Mouse (Mus musculus) thymus, postnatal 25 days (tissue): Measurements from ENCODE around the gene Gm43518.

Experiments used
- DNase-seq: peaks from one replicate; pipeline ENCODE4 v3.0.0; 2022

The Gm43518 gene

DNA sequence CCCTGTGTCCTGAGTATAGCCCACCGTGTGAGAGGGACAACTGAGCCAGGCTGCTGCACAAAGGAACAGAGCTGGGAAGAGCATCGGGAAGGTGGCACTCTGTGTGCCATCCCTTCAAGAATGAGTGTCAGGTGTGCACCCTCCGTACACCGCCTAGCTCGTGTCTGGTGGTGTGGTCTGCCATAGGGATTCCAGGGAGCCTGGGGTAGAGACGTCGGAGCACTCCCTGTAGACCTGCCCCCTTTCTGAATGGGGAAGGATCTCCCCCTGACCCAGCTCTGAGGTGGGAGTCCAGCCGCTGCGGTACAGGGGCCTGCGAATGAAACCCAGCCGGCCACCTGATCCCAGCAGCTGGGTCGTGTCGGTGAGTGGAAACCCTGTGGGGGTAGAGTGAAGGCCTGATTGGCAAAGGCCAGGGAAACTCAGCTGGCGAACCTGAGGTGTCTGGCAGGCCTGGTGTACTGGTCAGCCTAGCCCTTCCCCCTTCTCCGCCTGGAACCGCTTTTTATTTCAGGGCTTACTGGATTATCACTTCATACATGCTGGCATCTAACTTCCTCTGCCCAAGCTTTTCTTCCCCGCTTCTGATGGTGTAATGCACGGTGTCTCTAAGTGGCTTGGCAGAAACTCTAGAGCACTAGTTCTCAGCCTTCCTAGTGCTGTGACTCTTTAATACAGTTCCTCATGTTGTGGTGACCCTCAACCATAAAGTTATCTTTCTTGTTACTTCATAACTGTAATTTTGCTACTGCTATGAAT is 52.2 kb downstream of the Gm43518 start:
- DNase-seq = no peak

DNA sequence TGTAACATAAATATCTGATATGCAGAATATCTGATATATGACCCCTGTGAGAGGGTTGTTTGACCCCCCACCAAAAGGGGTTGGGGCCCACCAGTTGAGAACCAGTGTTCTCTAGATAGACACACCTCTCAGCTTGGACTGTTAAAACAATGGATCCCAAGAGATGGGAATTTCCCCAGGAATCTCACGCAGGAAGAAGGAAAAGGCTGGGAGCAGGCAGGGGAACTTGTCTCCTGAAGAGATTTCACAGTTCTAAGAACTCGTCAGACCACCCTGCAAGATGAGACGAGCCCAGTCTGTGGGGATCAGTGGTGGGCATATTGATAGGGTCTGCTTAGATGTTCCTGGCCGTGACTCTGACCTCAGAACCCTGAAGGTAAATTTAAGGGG is 52.8 kb downstream of the Gm43518 start:
- DNase-seq = no peak

DNA sequence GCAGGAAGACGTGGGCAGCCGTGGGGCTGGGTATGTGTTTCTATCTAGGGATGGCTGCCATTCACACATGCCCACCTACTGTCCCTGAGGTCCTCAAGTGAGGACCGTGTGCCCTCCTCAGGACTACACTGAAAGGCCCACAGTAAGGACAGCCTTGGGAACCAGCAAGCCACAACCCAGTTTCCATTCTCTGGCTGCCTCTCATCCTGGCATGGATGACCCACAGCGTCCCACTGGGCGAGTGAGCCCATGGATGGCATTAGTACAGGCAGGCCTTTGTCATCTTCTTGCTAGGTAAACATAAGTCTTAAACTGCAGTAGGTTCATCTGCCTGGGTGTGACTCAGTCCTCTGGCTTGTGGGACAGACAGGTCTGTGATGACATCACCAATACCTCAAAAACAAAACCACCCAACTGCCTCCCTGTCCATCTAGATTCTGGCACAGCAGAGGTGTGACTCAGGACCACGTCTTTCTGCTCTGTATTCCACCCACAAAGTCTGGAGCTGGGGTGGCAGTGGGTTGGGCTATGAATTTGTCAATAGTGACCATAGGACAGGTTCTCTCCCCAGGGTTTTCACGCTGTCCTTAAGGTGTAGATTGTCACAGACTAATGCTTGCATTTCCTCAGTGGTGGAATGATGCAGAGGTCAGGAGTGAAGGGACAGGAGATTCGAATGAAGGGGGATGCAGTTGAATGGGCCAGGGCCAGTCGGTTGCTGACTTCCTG is 53.5 kb downstream of the Gm43518 start:
- no peak for DNase-seq

DNA sequence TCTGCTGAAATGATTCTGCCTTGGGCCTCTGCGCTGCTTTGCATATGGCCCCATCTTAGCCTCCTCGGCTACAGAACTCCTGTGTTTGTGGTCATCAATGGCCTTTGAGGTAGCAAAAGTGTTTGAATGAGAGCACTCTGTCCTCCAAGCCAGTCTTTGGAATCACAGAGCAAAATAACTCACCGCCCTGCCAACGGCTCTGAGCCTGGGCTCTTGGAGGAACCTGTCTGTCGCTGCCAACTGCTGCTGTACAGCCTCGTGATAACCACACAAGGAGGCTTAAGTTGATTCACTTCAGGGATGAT is 54.0 kb downstream of the Gm43518 start:
- DNase-seq = no peak

DNA sequence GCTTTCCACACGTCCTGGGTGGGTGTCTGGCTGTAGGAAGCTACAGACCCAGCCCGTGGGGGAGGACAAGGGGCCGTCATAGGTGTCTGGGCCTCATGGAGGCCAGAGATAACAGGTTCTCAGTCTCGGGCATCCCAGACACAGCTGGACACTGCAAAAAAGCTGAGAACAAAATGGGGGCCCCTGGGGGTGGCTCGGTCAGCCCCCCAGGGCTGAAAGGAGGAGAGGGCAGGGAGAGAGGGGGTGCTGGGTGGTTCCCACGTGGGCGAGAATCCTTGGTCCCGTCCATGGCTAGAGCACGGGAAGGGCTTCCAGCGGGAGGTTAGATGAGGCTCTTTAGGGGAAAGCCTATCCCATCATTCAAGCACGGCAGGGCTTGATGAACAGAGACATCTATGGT is 55.6 kb downstream of the Gm43518 start:
- no peak for DNase-seq

DNA sequence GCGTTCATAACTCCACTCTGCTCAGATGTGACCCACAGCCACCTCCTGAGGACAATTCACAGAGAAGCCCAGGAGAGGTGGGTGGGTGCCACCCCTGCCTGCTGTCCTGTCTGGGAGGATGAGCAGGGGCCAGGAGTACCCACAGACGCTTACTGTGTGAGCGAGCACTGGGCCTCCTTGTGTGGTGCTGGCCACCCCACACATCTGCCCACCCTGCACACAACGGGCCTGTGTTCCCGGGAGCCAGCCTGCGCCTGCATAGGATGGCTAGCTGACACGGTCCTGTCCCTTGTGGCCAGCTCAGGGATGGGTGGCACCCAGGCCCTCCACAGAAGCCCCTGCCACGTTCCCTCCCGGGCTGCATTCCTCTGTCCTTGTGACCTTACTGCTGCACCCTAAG is 58.2 kb downstream of the Gm43518 start:
- no peak for DNase-seq

DNA sequence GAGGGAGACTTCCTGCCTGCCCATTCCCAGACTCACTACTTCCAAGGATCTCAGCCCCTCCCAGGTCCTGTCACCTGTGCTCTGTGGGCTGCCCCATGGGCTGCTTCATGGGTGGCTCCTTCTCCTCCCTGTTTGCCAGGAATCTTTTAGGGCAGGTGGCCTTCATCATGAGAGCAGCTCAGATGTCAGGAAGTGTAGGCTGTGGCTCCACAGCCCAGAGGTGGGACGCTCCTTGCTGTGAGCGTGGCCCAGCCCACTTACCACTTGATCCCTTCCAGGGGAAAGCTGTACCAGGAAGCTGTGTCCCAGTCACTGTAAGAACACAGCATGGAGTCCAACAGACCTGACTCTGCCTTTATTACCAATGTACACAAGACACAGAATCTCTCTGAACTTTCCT is 59.7 kb downstream of the Gm43518 start:
- no peak for DNase-seq

DNA sequence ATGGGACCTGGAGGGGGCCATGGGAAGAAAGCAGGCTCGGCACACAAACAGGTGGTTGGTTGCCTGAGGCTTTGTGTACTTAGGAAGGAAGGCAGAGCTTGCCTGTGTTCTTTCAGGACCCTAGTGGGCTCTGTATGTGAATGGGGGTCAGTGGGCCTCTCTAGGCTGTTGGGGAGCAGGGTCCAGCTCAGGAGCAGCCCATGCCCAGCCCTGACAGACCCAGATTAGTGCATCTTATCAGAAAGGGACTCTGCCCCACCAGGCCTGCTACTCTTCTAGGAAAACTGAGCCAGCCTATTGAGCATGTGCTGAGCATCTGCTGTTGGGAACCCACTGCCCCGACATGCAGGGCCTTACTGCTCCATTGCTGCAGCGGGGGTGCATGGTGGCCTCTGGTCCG is 60.3 kb downstream of the Gm43518 start:
- no peak for DNase-seq
